Mouse (Mus musculus) limb, embryonic 10.5 days (tissue): ENCODE measurements around the gene Ppp1r14b. TPM values are rescaled to one million over a fixed set of nuclear protein-coding genes. Genes with fewer than 3 reads are reported as not detected.
A peak's percentile ranks its signal among the peaks of the same experiment; 100 is the strongest.

Source experiments
- DNase-seq: peaks from one replicate; pipeline ENCODE4 v3.0.0-alpha.2; 2017; ENCODE audit warnings: low spot score
- H3K27ac ChIP-seq: fragments of 300-500 bp; sonication (generic); 2 replicates; pipeline ENCODE4 v1.5.1; 2016; ENCODE audit warnings: mild to moderate bottlenecking
- H3K27me3 ChIP-seq: fragments of 300-500 bp; sonication (generic); 2 replicates; pipeline ENCODE4 v1.6.1; 2016; ENCODE audit warnings: low read depth, mild to moderate bottlenecking; ENCODE audit not compliant: poor library complexity, severe bottlenecking
- H3K36me3 ChIP-seq: fragments of 300-500 bp; sonication (generic); 2 replicates; pipeline ENCODE4 v1.6.1; 2016; ENCODE audit warnings: mild to moderate bottlenecking, moderate library complexity
- H3K4me1 ChIP-seq: fragments of 300-500 bp; sonication (generic); 2 replicates; pipeline ENCODE4 v1.6.1; 2016
- H3K4me3 ChIP-seq: fragments of 300-500 bp; sonication (generic); 2 replicates; pipeline ENCODE4 v1.5.1; 2016; ENCODE audit warnings: mild to moderate bottlenecking, moderate library complexity
- H3K9me3 ChIP-seq: fragments of 300-500 bp; sonication (generic); replicated peaks from 2 replicates; pipeline ENCODE4 v1.6.1; 2016; ENCODE audit warnings: mild to moderate bottlenecking
- WGBS: fragments of 180-500 bp; shearing (Covaris S2); methylation state at CpG from one replicate; pipeline ENCODE4 v1.1.7; 2016; 5-methylcytosine and 5-hydroxymethylcytosine counted together
- polyA plus RNA-seq: library from polyadenylated mRNA; unstranded; fragments of >200 nt; fragmentation: Nextera tagmentation; extraction: Ambion mirVana; gene quantifications from 2 replicates; pipeline ENCODE4 v1.2.1, GENCODE M21; 2016

Ppp1r14b gene
- polyA plus RNA-seq, 1 experiment from 2014 or later: 245 TPM

DNA sequence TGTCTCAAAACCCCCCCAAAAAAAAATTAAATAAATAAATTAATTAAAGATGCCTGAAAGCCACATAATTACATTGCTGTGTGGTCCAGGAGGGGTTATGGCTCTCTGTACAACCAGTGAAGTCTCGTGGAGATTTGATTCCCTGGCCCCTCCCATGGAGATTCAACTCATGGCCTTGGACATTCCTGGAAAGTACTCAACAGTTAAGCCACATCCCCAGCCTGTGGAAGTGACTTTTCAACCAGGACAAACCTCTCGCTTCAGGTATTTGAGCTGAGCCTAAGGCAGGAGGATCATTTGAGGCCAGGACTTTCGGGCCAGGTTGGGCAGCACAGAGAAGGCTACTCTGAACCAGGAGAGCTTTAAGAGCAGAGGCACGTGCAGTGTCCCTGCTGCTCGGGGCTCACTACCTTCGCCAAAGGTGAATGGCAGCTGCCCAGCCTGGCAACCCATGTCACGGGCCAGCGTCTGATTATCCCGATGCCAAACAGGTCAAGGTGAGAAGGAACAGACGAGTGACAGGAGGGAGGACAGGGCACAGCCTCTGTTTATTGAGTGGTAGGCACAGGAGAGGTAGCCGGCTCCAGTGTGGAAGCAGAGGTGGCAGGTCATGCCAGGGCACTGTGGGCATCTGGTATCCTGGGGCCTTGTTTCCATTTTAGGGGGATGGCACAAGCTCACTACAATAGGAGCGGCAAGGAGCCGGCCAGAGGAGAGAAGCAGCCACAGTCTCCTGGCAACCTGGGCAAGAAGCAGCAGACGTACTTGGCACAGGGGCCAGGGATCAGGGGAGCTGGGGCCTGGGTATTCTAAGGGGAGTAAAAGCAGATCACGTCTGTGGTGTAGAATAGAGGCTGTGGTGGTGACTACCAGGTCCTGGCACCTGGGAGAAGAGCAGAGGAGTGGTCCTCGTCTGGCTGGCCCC is 37.0 kb upstream of the Ppp1r14b start:
- Histone ChIP-seq H3K36me3 (no peaks in the 10 kb centered on the region), H3K4me3 (no peak overlapping the region), H3K4me1 (peaks cover 30% of the 10 kb centered on the region), H3K27ac (no peak overlapping the region), H3K9me3 (no peaks in the 10 kb centered on the region), H3K27me3 (peaks cover 69% of the 10 kb centered on the region)
- DNase-seq: no peak
- WGBS: 82% methylated on average over 16 of the region's 16 CpGs

DNA sequence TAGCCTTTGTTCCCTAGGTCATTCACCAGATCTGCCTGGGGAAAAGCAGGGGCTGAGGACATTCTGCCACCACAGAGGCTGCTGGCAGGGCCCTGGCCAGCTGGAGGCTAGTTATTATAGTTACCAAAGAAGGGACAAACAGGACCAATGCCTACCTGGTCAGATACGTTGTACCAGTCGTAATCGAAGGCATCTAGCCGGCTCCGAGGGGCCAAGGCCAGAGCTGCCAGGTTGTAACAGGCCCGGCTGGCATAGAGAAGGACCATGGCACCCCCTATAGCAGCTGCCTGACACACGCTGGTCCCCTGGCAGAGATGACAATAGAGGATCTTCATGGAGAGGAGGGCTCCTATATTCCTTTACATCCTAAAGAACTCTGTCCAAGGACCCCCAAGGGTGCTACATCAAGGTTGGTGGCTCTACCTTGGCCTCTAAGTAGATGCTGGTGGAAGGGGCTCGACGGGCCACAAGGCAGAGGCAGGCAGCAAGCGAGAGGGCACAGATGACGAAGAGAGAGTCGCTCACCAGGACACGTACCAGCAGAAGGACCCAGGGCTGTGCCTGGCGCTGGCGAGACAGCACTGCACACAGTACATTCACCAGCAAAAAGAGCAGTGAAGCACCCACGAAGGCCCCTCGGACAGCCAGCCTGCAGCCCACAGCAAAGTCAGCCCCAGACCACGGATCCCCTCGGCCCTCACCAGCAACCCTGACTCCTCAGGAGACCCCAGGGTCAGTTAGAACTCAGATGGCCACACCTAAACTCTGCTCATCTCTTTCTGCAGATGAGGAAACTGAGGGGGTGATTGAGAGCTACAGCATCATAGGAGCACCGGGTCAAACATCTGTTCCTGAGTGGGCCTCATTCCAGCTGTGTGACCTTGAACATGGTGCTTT is 35.4 kb upstream of the Ppp1r14b start:
- Histone ChIP-seq H3K27me3 (peaks cover 53% of the 10 kb centered on the region), H3K9me3 (no peaks in the 10 kb centered on the region), H3K36me3 (no peaks in the 10 kb centered on the region), H3K4me1 (peaks cover 25% of the 10 kb centered on the region), H3K27ac (no peak overlapping the region), H3K4me3 (0 out of 2 replicates have a peak overlapping the region, but pooled peaks have one; percentile 11)
- DNase-seq: no peak
- WGBS: 90% methylated on average over 20 of the region's 20 CpGs

- Histone ChIP-seq H3K9me3 (no peaks in the 10 kb centered on the region), H3K27me3 (peaks cover 40% of the 10 kb centered on the region), H3K4me1 (peaks cover 25% of the 10 kb centered on the region), H3K36me3 (peaks cover 3% of the 10 kb centered on the region), H3K27ac (peak overlapping the region; percentile 92), H3K4me3 (peak overlapping the region; percentile 86)
- no peak for DNase-seq
- WGBS: 22% methylated on average over 29 of the region's 29 CpGs
Measured at GRCm38 (mm10) chr19:6940396-6941351, 34.1 kb upstream of the Ppp1r14b start.

GRCm38 (mm10) chr19:6941372-6942248 is 33.2 kb upstream of the Ppp1r14b start, which contains the start of gene Bad:
TSS of gene Bad (plus strand) at chr19:6941861.
- H3K27ac ChIP-seq: peak within 1 kb of the TSS; percentile 92
- peak; percentile 98 for DNase-seq
- H3K4me3 ChIP-seq: peak within 1 kb of the TSS; percentile 86
- H3K9me3 ChIP-seq: no peaks in the 10 kb centered on the region
- peaks cover 25% of the 10 kb centered on the region for H3K4me1 ChIP-seq
- WGBS: under 1% methylated on average over 83 of the region's 83 CpGs
- H3K36me3 ChIP-seq: peaks cover 3% of the 10 kb centered on the region
- H3K27me3 ChIP-seq: peaks cover 31% of the 10 kb centered on the region

DNA sequence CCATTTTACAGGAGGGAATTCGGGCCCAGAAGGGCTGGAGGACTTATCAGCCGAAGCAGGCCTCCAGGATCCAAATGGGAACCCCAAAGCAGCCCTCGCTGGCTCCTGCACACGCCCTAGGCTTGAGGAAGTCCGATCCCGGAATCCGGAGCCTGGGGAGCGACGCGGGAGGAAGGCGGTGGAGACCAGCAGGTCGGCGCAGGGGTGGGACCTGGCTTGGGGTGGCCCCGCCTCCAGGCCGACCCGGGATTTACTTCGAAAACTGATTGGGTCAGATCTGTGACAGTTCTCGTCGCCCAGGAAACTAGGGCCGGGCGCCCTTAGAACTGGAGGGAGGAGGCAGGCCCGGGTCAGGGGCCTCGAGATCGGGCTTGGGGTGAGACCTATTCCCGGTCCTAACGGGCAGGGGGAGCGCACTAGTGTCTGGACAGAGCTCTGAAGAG is 32.5 kb upstream of the Ppp1r14b start, which contains the start of gene Gpr137:
TSS of gene Gpr137 (minus strand) at position 232 of the 443 bp plus-strand sequence.
- Histone ChIP-seq H3K4me1 (peaks cover 25% of the 10 kb centered on the region), H3K36me3 (peaks cover 3% of the 10 kb centered on the region), H3K27ac (peak within 1 kb of the TSS; percentile 92), H3K9me3 (no peaks in the 10 kb centered on the region), H3K27me3 (peaks cover 28% of the 10 kb centered on the region), H3K4me3 (peak within 1 kb of the TSS; percentile 86)
- 0% methylated on average over 27 of the region's 27 CpGs for WGBS
- peak; percentile 89 for DNase-seq

DNA sequence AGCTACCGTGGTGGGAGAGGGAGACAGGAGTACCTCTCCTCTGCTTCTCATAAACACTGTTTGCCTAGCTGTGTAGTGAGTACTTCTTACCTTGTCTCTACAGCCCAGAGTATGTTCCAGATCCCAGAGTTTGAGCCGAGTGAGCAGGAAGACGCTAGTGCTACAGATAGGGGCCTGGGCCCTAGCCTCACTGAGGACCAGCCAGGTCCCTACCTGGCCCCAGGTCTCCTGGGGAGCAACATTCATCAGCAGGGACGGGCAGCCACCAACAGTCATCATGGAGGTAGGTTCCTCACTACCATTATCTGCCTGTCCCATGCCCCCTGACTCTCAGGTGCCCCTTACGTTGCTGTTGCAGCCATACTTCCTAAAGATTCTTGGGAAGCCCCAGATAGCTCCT is 32.0 kb upstream of the Ppp1r14b start:
- Histone ChIP-seq H3K36me3 (peaks cover 3% of the 10 kb centered on the region), H3K9me3 (no peaks in the 10 kb centered on the region)
- 27% methylated on average over 5 of the region's 5 CpGs for WGBS

DNA sequence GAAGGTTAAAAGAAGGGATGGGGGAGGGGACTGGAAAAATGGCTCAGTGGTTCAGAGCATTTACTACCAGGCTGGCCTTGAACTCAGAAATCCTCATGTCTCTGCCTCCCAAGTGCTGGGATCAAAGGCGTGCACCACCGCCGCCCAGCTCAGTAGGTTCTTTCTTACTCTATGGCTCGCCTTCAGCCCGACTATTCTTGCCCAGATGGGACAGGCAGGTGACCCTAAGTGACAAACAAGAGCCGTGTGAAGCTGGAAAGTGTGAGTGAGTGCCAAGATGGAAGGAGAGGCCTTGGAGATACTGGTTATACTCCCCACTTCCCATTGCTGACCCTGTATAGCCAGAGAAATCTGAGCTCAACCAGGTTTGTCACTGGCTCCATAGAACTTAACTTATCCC is 31.1 kb upstream of the Ppp1r14b start:
- Histone ChIP-seq H3K36me3 (peaks cover 3% of the 10 kb centered on the region), H3K4me1 (peaks cover 25% of the 10 kb centered on the region), H3K9me3 (no peaks in the 10 kb centered on the region), H3K27ac (no peak overlapping the region), H3K27me3 (peaks cover 18% of the 10 kb centered on the region; the same call in 1 of the 2 replicates), H3K4me3 (no peak overlapping the region)
- WGBS: 91% methylated on average over 6 of the region's 6 CpGs
- DNase-seq: no peak

More for the DNA sequence above, 32.0 kb upstream of the Ppp1r14b start:
- Histone ChIP-seq H3K27me3 (peaks cover 27% of the 10 kb centered on the region), H3K4me3 (peak overlapping the region; percentile 86), H3K27ac (peak overlapping the region; percentile 92), H3K4me1 (peaks cover 25% of the 10 kb centered on the region)
- no peak for DNase-seq

- no peak overlapping the region for H3K27ac ChIP-seq
- no peak overlapping the region for H3K4me3 ChIP-seq
- H3K36me3 ChIP-seq: peaks cover 3% of the 10 kb centered on the region
- 63% methylated on average over 4 of the region's 4 CpGs for WGBS
- no peak for DNase-seq
- peaks cover 27% of the 10 kb centered on the region for H3K4me1 ChIP-seq
- H3K9me3 ChIP-seq: no peaks in the 10 kb centered on the region
- no peaks in the 10 kb centered on the region for H3K27me3 ChIP-seq
Measured at GRCm38 (mm10) chr19:6947742-6948141, 27.0 kb upstream of the Ppp1r14b start.

DNA sequence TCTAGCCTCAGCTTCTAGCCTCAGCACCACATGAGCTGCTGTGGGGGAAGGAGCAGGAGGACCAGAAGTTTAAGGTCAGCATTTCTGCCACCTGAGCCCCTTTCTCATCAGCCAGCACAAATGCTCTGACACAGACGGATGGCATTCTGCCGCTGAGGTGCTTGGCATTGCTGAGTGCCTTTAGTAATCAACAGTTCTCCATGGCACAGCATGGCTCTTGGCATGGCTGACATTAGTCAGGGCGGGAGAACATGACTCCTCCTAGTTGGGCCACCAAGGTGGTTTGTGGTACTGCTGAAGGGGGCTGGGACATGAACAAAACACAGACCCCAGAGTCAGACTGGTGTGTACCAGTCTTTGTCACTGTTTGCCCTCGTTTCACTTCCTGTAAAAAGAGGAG is 26.6 kb upstream of the Ppp1r14b start:
- DNase-seq: no peak
- H3K36me3 ChIP-seq: peaks cover 3% of the 10 kb centered on the region
- peaks cover 27% of the 10 kb centered on the region for H3K4me1 ChIP-seq
- H3K27me3 ChIP-seq: no peaks in the 10 kb centered on the region
- H3K4me3 ChIP-seq: no peak overlapping the region
- no peak overlapping the region for H3K27ac ChIP-seq
- H3K9me3 ChIP-seq: no peaks in the 10 kb centered on the region
- 86% methylated on average over 4 of the region's 4 CpGs for WGBS

- H3K36me3 ChIP-seq: peaks cover 9% of the 10 kb centered on the region
- H3K9me3 ChIP-seq: no peaks in the 10 kb centered on the region
- 0 out of 2 replicates have a peak overlapping the region, but pooled peaks have one; percentile 62 for H3K4me3 ChIP-seq
- H3K4me1 ChIP-seq: peaks cover 33% of the 10 kb centered on the region
- DNase-seq: no peak
- H3K27me3 ChIP-seq: no peaks in the 10 kb centered on the region
- peak overlapping the region; percentile 89; the same call in 1 of the 2 replicates for H3K27ac ChIP-seq
- WGBS: 93% methylated on average over 5 of the region's 5 CpGs
Measured at GRCm38 (mm10) chr19:6949532-6949931, 25.2 kb upstream of the Ppp1r14b start.

DNA sequence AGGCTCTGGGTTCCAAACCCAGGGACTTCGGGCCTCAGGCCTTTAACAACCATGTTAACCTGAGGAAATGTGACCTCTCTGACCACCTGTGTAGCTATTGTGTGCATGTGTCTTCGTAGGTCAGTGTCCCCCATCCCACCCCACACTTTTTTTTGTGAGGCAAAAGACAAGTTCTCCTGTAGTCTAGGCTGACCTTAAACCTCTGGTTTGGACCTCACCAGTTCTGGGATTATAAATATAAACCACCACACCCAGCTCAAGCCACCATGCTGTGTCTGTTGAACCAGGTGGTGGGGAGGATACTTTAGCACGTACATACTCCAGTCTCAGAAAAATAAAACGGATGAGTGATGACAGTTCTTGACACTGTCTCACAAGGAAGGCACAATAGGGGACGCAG is 24.8 kb upstream of the Ppp1r14b start:
- Histone ChIP-seq H3K27ac (peak overlapping the region; percentile 89), H3K27me3 (no peaks in the 10 kb centered on the region), H3K36me3 (peaks cover 12% of the 10 kb centered on the region), H3K9me3 (no peaks in the 10 kb centered on the region), H3K4me3 (peak overlapping the region; percentile 62), H3K4me1 (peaks cover 33% of the 10 kb centered on the region)
- WGBS: 71% methylated on average over 5 of the region's 5 CpGs
- DNase-seq: no peak
